Mouse (Mus musculus) bone marrow macrophage, adult 2 months (primary cell): ENCODE results near the gene Rbms1. TPM values are rescaled to one million over a fixed set of nuclear protein-coding genes. Genes with fewer than 3 reads are reported as not detected.

Experiments
- H3K27ac ChIP-seq: 2 replicates; pipeline ENCODE4 v1.5.1; 2012; ENCODE audit warnings: low read depth, low read length; ENCODE audit not compliant: insufficient read depth
- H3K4me1 ChIP-seq: 2 replicates; pipeline ENCODE4 v1.6.1; 2012; ENCODE audit warnings: low read length; ENCODE audit not compliant: control insufficient read depth, insufficient read depth
- H3K4me3 ChIP-seq: 2 replicates; pipeline ENCODE4 v1.5.1; 2012; ENCODE audit warnings: mild to moderate bottlenecking, low read length, moderate library complexity; ENCODE audit not compliant: insufficient read depth
- CTCF ChIP-seq: IDR thresholded peaks from 2 replicates; pipeline ENCODE4 v1.5.1; 2012; ENCODE audit warnings: low read depth, mild to moderate bottlenecking, low read length, moderate library complexity
- POLR2A ChIP-seq: IDR thresholded peaks from 2 replicates; pipeline ENCODE4 v1.6.1; 2012; ENCODE audit warnings: mild to moderate bottlenecking, low read depth, low read length, borderline replicate concordance
- polyA plus RNA-seq: library from polyadenylated mRNA; stranded (reverse); fragments of >200 nt; gene quantifications from 2 replicates; pipeline ENCODE4 v1.2.4, GENCODE M21; 2012; ENCODE audit not compliant: missing spikeins, insufficient read depth, insufficient read length

Gene Rbms1
- polyA plus RNA-seq, 1 experiment: 111 TPM

GRCm38 (mm10) chr2:60867304-60867703 lies 95.7 kb downstream of the Rbms1 start:
- no peak for TF ChIP-seq CTCF
- TF ChIP-seq POLR2A: no peak
- H3K4me1 ChIP-seq: peaks cover 67% of the 10 kb centered on the region
- H3K27ac ChIP-seq: no peak overlapping the region
- H3K4me3 ChIP-seq: no peak overlapping the region

DNA sequence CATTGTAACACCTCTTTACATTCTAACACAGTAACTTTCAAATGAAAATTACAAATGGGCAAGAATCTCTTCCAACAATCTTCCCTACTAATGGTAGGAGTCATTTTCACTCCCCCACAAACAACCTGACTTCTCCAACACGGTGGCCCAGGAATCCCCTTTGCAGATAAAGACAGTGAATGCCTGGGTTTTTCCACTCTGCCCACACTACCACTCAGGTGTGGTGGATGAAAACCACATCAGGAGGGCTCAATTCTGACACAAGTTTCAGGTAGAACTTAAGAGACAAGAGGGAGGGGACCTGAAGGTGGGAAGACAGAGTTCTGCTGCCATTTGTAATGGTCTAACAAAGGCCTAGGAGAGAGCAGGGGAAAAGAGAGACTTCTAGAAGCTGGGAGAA lies 97.1 kb downstream of the Rbms1 start:
- H3K4me1 ChIP-seq: peaks cover 54% of the 10 kb centered on the region
- H3K4me3 ChIP-seq: no peak overlapping the region
- no peak for TF ChIP-seq POLR2A
- no peak for TF ChIP-seq CTCF
- H3K27ac ChIP-seq: no peak overlapping the region

DNA sequence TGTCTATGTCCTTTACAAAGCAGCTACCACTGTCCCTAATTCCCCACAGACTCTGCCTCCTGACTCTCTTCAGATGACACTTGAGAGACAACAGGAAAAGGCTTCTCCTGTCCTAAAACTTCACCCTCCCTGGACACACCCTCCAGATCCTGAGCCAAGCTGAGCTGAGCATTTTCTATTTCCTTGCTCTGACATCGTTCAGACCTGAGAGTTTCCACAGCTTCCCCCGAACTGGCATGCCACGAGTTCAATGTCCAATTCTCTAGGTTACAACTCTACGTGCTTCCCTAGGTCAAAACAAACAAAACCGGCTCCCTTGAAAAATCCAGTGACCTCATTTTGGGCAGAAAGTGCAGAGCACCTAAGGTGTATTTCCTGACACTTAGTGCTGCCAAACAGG lies 98.0 kb downstream of the Rbms1 start:
- TF ChIP-seq POLR2A: no peak
- TF ChIP-seq CTCF: no peak
- Histone ChIP-seq H3K4me1 (peaks cover 47% of the 10 kb centered on the region), H3K4me3 (no peak overlapping the region), H3K27ac (peak overlapping the region; percentile 17; the same call in 1 of the 2 replicates)

DNA sequence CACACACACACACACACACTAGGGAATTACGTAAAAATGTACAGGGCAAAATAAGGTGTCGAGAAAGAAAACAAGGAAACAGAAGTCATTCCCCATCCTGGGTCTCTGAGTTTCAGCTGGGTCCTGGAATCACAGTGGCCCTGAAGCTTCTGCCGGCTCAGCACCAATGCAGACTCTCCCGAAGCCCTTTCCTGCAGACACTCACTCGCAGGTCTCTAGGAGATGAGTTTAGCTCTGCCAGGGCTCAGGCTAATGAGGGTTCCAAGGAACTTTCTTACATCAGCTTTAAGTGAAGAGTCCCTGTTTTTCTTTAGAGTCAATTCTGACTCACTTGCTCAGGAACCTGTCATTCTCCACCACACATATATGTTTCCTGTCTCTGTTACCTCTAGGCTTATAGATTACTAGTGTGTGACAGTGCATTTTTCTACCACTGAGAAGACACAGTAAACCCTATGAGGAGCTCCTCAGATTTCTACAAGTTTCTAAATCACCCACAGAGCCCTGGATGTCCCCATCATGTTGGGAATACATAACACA lies 98.7 kb downstream of the Rbms1 start:
- no peak overlapping the region for H3K4me3 ChIP-seq
- TF ChIP-seq CTCF (no peak), POLR2A (no peak)
- peaks cover 42% of the 10 kb centered on the region for H3K4me1 ChIP-seq
- no peak overlapping the region for H3K27ac ChIP-seq

DNA sequence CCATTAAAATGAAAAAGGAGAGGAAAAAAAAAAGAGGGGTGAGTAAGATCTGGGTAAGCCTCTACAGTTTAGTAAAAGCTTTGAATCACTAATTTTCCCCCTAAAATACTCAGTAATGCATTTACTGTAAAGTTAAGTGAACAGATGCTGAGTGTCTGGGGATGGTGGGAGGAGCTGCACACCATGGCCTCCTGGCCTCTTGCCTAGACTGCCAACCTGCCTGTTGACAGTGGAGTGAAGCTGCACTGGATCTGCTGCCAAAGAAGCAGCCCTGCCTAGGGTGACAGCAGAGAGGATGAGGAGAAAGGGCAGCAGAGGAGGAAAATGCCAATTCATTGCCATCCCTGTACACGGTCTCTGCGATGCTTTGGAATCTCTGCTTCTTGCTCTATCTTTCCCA lies 99.2 kb downstream of the Rbms1 start:
- Histone ChIP-seq H3K4me3 (no peak overlapping the region), H3K27ac (no peak overlapping the region), H3K4me1 (peaks cover 37% of the 10 kb centered on the region)
- TF ChIP-seq CTCF (no peak), POLR2A (no peak)

GRCm38 (mm10) chr2:60862913-60863711 lies 99.9 kb downstream of the Rbms1 start:
- Histone ChIP-seq H3K4me1 (peaks cover 31% of the 10 kb centered on the region), H3K4me3 (no peak overlapping the region), H3K27ac (no peak overlapping the region)
- TF ChIP-seq POLR2A (no peak), CTCF (no peak)

DNA sequence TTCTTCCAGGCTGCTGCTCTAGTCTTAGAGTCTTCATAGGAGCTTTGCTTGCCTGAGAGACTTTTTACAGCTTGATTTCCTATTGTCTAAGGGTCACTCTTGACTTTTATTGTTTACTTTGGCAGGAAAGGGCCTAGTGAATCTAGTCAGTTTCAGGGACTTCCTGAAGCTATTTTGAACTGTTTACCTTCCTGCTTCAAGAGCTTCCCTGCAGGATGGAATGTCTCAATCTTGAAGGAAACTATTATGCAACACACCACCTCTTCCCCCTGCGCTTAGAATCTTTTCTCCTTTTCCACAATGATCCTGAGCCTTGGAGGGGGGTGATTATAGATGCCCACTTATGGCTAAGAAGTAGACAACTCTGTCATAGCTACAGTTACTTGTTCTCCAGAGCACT lies 104.9 kb downstream of the Rbms1 start:
- Histone ChIP-seq H3K4me1 (peaks cover 17% of the 10 kb centered on the region), H3K4me3 (no peak overlapping the region)
- TF ChIP-seq POLR2A (no peak), CTCF (no peak)

DNA sequence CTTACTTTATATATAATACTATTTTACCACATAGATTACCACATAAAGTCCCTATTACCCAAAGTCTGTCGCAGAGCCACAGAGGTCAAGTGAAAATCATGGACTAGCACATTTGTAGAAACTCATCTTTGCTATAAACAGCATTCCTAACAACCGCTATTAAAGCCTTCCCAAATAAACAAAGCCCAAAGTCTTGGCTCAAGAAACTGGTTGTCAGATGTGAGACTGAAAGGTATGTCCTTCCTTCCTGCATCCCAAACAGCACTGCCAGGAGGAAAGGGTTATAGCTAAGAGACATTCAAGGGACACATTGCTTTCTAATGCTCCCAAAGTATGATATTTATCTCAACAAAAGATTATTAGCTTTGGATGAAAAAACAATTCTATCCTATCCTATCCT lies 106.9 kb downstream of the Rbms1 start:
- H3K4me3 ChIP-seq: no peak overlapping the region
- H3K4me1 ChIP-seq: peaks cover 28% of the 10 kb centered on the region
- H3K27ac ChIP-seq: no peak overlapping the region
- TF ChIP-seq POLR2A (no peak), CTCF (no peak)

More for the DNA sequence above, 104.9 kb downstream of the Rbms1 start:
- H3K27ac ChIP-seq: no peak overlapping the region

DNA sequence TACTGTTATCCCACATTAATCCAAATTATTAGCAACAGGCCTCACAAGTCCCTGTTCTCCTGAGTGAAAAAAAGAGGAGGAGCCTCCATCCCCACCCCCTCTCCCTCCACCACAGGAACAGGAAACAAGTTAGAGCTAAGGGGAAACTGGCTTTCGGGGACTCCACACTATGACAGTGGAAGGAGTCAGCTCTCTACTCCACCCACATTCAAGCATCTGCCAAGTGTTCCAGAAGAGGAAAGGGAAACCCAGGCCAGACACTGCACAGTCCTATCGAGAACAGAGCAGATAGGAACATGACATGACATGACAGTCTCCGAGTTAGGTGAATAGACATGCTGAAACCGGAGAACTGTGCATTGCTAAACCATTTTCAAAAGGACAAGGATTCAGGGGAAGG lies 108.0 kb downstream of the Rbms1 start:
- H3K4me1 ChIP-seq: peaks cover 39% of the 10 kb centered on the region
- no peak overlapping the region for H3K4me3 ChIP-seq
- no peak for TF ChIP-seq POLR2A
- no peak for TF ChIP-seq CTCF
- peak overlapping the region; percentile 67 for H3K27ac ChIP-seq

GRCm38 (mm10) chr2:60851898-60852297 lies 111.1 kb downstream of the Rbms1 start:
- TF ChIP-seq POLR2A (no peak), CTCF (no peak)
- Histone ChIP-seq H3K4me3 (no peak overlapping the region), H3K4me1 (peaks cover 48% of the 10 kb centered on the region), H3K27ac (no peak overlapping the region)
